Mouse (Mus musculus) liver, embryonic 16.5 days (tissue): ENCODE results near the gene Cryab. TPM values are rescaled to one million over a fixed set of nuclear protein-coding genes. Genes with fewer than 3 reads are reported as not detected.

Experiments
- ATAC-seq: fragments of 200-750 bp; cut with Nextera tagmentation; 2 replicates; pipeline ENCODE4 v1.8.0; 2017; ENCODE audit warnings: low read depth, mild to moderate bottlenecking, moderate number of reproducible peaks, moderate library complexity
- H3K27ac ChIP-seq: fragments of 300-500 bp; sonication (generic); 2 replicates; pipeline ENCODE4 v1.5.1; 2014; ENCODE audit warnings: mild to moderate bottlenecking, low read length
- H3K27me3 ChIP-seq: fragments of 300-500 bp; sonication (generic); 2 replicates; pipeline ENCODE4 v1.6.1; 2014; ENCODE audit warnings: low read depth, low read length, mixed read lengths; ENCODE audit not compliant: control insufficient read depth, insufficient read depth
- H3K36me3 ChIP-seq: fragments of 300-500 bp; sonication (generic); 2 replicates; pipeline ENCODE4 v1.6.1; 2014; ENCODE audit warnings: mild to moderate bottlenecking; ENCODE audit not compliant: control insufficient read depth, insufficient read depth
- H3K4me1 ChIP-seq: fragments of 300-500 bp; sonication (generic); 2 replicates; pipeline ENCODE4 v1.6.1; 2014; ENCODE audit warnings: low read depth, low read length, mixed read lengths; ENCODE audit not compliant: control insufficient read depth
- H3K4me2 ChIP-seq: fragments of 300-500 bp; sonication (generic); 2 replicates; pipeline ENCODE4 v1.6.1; 2014; ENCODE audit warnings: low read depth, low read length, mixed read lengths
- H3K4me3 ChIP-seq: fragments of 300-500 bp; sonication (generic); 2 replicates; pipeline ENCODE4 v1.5.1; 2014; ENCODE audit warnings: low read depth, mild to moderate bottlenecking, low read length
- H3K9ac ChIP-seq: fragments of 300-500 bp; sonication (generic); 2 replicates; pipeline ENCODE4 v1.6.1; 2014; ENCODE audit warnings: low read depth, low read length
- H3K9me3 ChIP-seq: fragments of 300-500 bp; sonication (generic); replicated peaks from 2 replicates; pipeline ENCODE4 v1.6.1; 2016; ENCODE audit warnings: low read length; ENCODE audit not compliant: control insufficient read depth
- WGBS: fragments of 180-500 bp; shearing (Covaris S2); extraction: QIAGEN DNeasy Blood & Tissue Kit; methylation state at CpG from one replicate; pipeline ENCODE4 v1.1.7; 2014; ENCODE audit not compliant: insufficient replicate concordance; 5-methylcytosine and 5-hydroxymethylcytosine counted together
- polyA plus RNA-seq: library from polyadenylated mRNA; unstranded; fragments of >200 nt; fragmentation: Nextera tagmentation; extraction: Ambion mirVana; gene quantifications from 2 replicates; pipeline ENCODE4 v1.2.1, GENCODE M21; 2015

The Cryab gene
- 9.9 and 16.1 TPM in 2 replicates for polyA plus RNA-seq

DNA sequence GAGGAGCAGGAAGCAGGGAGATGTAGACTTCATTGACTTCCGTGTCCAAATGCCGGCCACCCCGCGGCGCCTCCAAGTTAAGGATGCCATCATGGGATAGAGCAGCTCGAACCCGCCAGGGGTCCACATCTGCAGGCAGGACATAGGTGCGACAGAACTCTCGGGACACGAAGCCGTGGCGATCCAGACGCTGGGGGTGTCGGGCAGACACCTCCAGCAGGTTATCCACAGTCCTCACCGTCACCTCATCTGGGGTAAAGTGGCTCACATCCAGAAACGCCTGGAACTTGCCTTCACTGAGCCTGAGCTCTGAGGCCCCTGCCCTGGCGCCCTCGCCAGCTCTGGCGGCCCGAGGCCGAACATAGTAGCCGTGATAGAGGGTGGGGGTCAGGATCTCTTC lies at the start of gene Cryab:
Cryab (plus strand) TSS at position 3 of the 400 bp plus-strand sequence.
- H3K36me3 ChIP-seq: no peaks in the 10 kb centered on the region
- H3K4me1 ChIP-seq: no peaks in the 10 kb centered on the region
- no peaks in the 10 kb centered on the region for H3K9me3 ChIP-seq
- WGBS: 57% methylated on average over 22 of the region's 22 CpGs
- no peak for ATAC-seq
- no peak within 1 kb of the TSS for H3K4me2 ChIP-seq
- H3K4me3 ChIP-seq: no peak within 1 kb of the TSS
- H3K27ac ChIP-seq: no peak within 1 kb of the TSS
- no peak within 1 kb of the TSS for H3K9ac ChIP-seq
- H3K27me3 ChIP-seq: peaks cover 2% of the 10 kb centered on the region; the same call in 1 of the 2 replicates

DNA sequence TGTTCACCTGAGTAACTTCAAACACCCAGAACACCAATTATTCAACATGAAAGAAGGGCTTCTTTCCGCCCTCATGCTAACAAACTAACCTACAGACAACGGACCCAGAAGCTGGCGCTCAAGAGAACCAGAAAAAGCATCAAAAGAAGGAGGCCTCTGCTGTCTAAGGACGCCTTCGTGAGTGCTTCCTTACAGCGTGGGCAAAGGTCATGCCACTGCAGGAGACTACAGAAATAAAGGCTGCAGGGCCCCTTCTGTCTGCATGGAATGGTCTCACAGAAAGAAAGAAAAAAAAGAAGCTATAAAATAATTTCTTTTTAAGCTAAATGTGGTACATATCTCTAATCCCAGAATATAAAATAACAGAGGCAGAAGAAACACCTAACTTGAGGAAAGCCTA lies 46.2 kb upstream of the Cryab start:
- Histone ChIP-seq H3K9ac (no peak overlapping the region), H3K27ac (no peak overlapping the region), H3K9me3 (no peaks in the 10 kb centered on the region), H3K27me3 (peaks cover 13% of the 10 kb centered on the region), H3K4me1 (peaks cover 5% of the 10 kb centered on the region), H3K4me2 (no peak overlapping the region), H3K4me3 (no peak overlapping the region), H3K36me3 (no peaks in the 10 kb centered on the region)
- WGBS: 61% methylated on average over 6 of the region's 6 CpGs
- no peak for ATAC-seq

DNA sequence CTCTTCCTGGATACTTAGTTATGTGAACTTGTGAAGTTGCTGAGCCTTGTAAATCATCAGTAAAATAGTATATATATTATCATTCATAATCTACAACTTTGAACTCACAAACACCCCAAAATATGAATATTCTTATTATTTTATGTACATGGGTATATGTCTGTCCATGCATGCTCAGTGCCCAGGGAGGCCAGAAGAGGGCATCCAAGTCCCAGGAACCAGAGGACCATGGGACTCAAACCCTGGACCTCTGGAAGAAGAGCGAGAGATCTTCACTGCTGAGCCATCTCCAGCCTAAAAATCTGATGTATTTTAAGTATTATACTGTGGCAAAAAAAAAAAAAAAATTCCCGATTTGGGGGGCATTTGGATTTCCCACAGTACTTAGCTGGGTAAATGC lies 42.0 kb upstream of the Cryab start:
- 12% methylated on average over 2 of the region's 2 CpGs for WGBS
- H3K27ac ChIP-seq: no peak overlapping the region
- peaks cover 3% of the 10 kb centered on the region for H3K4me1 ChIP-seq
- H3K4me3 ChIP-seq: no peak overlapping the region
- H3K9me3 ChIP-seq: no peaks in the 10 kb centered on the region
- no peaks in the 10 kb centered on the region for H3K27me3 ChIP-seq
- H3K4me2 ChIP-seq: no peak overlapping the region
- H3K9ac ChIP-seq: no peak overlapping the region
- no peaks in the 10 kb centered on the region for H3K36me3 ChIP-seq
- ATAC-seq: no peak

DNA sequence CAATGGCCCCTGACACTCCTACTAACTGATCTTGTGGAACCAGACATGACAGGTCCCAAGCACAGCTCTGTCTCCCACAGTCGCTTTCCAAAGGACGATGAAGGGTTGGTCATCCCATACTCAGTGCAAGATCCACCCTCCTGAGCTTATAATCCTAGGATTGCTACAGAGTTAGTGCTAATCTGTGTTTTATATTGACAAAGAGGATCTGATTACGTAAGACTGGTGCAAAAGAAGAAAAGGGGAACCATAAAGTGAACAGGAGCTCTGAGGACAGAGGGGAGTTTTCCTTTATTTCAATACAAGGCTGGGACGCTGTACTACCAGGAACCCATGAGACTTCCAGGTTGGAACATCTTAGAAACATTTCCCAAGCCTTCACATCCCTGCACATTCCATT lies 39.8 kb upstream of the Cryab start:
- H3K36me3 ChIP-seq: no peaks in the 10 kb centered on the region

DNA sequence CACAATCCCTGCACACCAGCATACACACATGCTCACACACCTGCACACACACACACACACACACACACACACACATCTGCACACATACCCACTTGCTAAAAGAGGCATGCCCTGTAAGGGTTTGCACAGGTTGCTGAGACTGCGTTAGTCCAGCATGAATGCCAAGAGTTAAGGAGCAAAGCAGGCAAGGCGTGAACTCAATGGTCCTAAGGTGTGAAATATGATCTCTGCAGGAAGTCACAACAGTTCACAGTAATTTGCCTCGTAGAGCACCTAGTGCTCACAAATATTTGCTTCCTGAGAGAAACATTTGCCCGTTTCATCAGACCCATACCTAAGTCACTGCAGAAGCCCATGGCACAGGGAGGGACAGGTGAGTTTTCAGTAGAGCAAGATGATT lies 36.9 kb upstream of the Cryab start:
- Histone ChIP-seq H3K27me3 (no peaks in the 10 kb centered on the region), H3K9ac (no peak overlapping the region), H3K4me3 (no peak overlapping the region), H3K4me2 (no peak overlapping the region), H3K27ac (no peak overlapping the region), H3K9me3 (no peaks in the 10 kb centered on the region), H3K36me3 (no peaks in the 10 kb centered on the region), H3K4me1 (peaks cover 3% of the 10 kb centered on the region; the same call in 1 of the 2 replicates)
- WGBS: 40% methylated on average over 4 of the region's 4 CpGs
- no peak for ATAC-seq

More for the DNA sequence above, 39.8 kb upstream of the Cryab start:
- no peak overlapping the region for H3K9ac ChIP-seq
- H3K27ac ChIP-seq: no peak overlapping the region
- 44% methylated on average over 4 of the region's 4 CpGs for WGBS
- H3K4me1 ChIP-seq: peaks cover 3% of the 10 kb centered on the region; the same call in 1 of the 2 replicates
- no peak overlapping the region for H3K4me3 ChIP-seq
- H3K27me3 ChIP-seq: no peaks in the 10 kb centered on the region
- no peaks in the 10 kb centered on the region for H3K9me3 ChIP-seq
- ATAC-seq: no peak
- no peak overlapping the region for H3K4me2 ChIP-seq

DNA sequence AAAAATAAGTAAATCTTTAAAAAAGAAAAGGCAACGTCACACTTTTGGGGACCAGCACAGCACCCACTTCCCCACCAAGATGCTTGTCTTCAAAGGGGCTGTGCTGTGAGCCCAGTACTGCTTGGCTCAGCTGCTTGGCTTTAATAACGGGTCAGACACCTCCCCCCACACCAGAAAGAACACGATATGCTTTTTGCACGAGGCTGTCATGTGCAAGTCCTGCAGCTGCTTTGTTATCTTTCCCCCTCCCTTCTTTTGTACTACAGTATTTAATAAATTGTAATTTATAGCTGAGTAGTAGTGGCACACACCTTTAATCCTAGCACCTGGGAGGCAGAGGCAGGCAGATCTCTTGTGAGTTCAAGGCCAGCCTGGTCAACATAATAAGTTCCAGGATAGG lies 32.2 kb upstream of the Cryab start:
- Histone ChIP-seq H3K27me3 (no peaks in the 10 kb centered on the region), H3K4me1 (no peaks in the 10 kb centered on the region), H3K4me2 (no peak overlapping the region), H3K4me3 (no peak overlapping the region), H3K27ac (no peak overlapping the region), H3K9ac (no peak overlapping the region), H3K36me3 (no peaks in the 10 kb centered on the region), H3K9me3 (no peaks in the 10 kb centered on the region)
- no peak for ATAC-seq
- 47% methylated on average over 4 of the region's 4 CpGs for WGBS

DNA sequence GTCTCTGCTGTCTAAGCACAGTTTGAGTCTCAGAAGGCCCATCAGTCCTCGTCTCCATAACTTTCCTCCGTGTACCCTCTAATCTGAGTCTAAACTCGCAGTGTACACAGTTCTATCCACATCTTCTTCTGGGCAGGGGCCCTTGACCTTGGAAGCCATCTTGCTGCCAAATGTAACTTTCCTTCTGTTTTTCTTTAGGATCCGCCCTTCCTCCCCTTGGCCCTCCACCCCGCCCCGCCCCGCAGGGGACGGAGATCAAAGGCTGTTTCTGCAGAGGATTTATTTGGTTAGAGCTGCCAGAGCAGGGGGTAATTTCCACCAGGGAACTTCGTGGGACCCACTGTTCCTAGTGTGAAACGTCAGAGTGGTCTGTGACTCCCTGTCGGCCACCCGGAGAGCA lies 30.1 kb upstream of the Cryab start:
- Histone ChIP-seq H3K27ac (no peak overlapping the region), H3K4me2 (no peak overlapping the region), H3K9ac (no peak overlapping the region), H3K9me3 (no peaks in the 10 kb centered on the region), H3K27me3 (no peaks in the 10 kb centered on the region; the same call in 1 of the 2 replicates), H3K4me1 (no peaks in the 10 kb centered on the region), H3K36me3 (no peaks in the 10 kb centered on the region), H3K4me3 (no peak overlapping the region)
- ATAC-seq: no peak
- WGBS: 49% methylated on average over 12 of the region's 12 CpGs

- no peak overlapping the region for H3K4me3 ChIP-seq
- no peaks in the 10 kb centered on the region for H3K4me1 ChIP-seq
- H3K4me2 ChIP-seq: no peak overlapping the region
- H3K9ac ChIP-seq: no peak overlapping the region
- WGBS: 43% methylated on average over 8 of the region's 8 CpGs
- H3K36me3 ChIP-seq: no peaks in the 10 kb centered on the region
- no peak for ATAC-seq
- H3K27me3 ChIP-seq: peaks cover 8% of the 10 kb centered on the region
- no peaks in the 10 kb centered on the region for H3K9me3 ChIP-seq
- H3K27ac ChIP-seq: no peak overlapping the region
Observed at GRCm38 (mm10) chr9:50722451-50722911, 28.6 kb upstream of the Cryab start.

DNA sequence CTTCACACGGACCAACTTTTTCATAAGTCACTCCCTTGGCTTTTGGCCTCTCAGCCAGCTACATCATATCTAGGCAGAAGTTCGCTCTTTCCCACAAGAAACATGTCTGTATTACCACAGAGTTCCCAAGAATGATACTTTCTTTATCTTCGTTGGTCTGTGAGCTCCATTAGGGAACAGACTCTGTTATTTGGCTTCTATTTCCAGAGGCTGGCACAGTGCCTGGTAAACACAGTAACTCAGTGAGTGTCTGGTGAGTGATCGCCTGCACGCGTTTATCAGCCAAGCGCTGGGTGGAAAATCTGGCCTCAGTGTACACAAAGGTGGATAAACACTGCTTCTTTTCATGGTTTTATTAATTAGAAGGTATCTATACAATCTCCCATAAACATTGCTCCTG lies 27.7 kb upstream of the Cryab start:
- Histone ChIP-seq H3K4me1 (no peaks in the 10 kb centered on the region), H3K4me3 (no peak overlapping the region), H3K4me2 (no peak overlapping the region), H3K9ac (no peak overlapping the region), H3K36me3 (no peaks in the 10 kb centered on the region), H3K27me3 (peaks cover 17% of the 10 kb centered on the region), H3K27ac (no peak overlapping the region), H3K9me3 (no peaks in the 10 kb centered on the region)
- 53% methylated on average over 7 of the region's 7 CpGs for WGBS
- no peak for ATAC-seq
